Mouse (Mus musculus) CH12.LX (cell line): Measurements from ENCODE around the gene Msrb2. TPM values are rescaled to one million over a fixed set of nuclear protein-coding genes. Genes with fewer than 3 reads are reported as not detected.

Experiments used
- DNase-seq: peaks from one replicate; pipeline ENCODE4 v3.0.0-alpha.2; 2013; ENCODE audit errors: extremely low read depth
- H3K27ac ChIP-seq: 2 replicates; pipeline ENCODE4 v1.5.1; 2012; ENCODE audit warnings: low read depth, mild to moderate bottlenecking, control low read depth, moderate library complexity; ENCODE audit not compliant: insufficient read depth
- H3K27me3 ChIP-seq: replicated peaks from 2 replicates; pipeline ENCODE3; 2012; ENCODE audit warnings: inconsistent platforms
- H3K36me3 ChIP-seq, 2 experiments: replicated peaks in 1 of 2; 2 replicates each; pipeline versions ENCODE3 to v1.6.1; 2012; ENCODE audit warnings: inconsistent platforms in 1 of 2, low read length in 1 of 2, mild to moderate bottlenecking in 1 of 2, mixed read lengths in 1 of 2, moderate library complexity in 1 of 2; ENCODE audit not compliant: control insufficient read depth in 1 of 2, insufficient read depth in 1 of 2
- H3K4me1 ChIP-seq, 2 experiments: 2 replicates each; pipeline ENCODE4 v1.6.1; 2012; ENCODE audit warnings: inconsistent platforms in 1 of 2, moderate library complexity in 1 of 2; ENCODE audit not compliant: insufficient read depth in 2 of 2, control insufficient read depth in 1 of 2
- H3K4me2 ChIP-seq: 2 replicates; pipeline ENCODE4 v1.6.1; 2012; ENCODE audit warnings: low read depth, mild to moderate bottlenecking, control low read depth; ENCODE audit not compliant: poor library complexity, insufficient read depth, severe bottlenecking
- H3K4me3 ChIP-seq, 3 experiments: fragments of 150-350 bp in 1 of 3; sonication (generic) in 1 of 3; replicated peaks in 1 of 3; 2 replicates each; pipeline versions ENCODE3 to v1.5.1; 2011 to 2012; ENCODE audit warnings: low read depth in 2 of 3, low read length in 2 of 3, mild to moderate bottlenecking in 2 of 3, moderate library complexity in 2 of 3, control low read depth in 1 of 3, improper control_type of control experiment in 1 of 3, inconsistent platforms in 1 of 3, mixed read lengths in 1 of 3; ENCODE audit not compliant: poor library complexity in 1 of 3
- H3K79me2 ChIP-seq: replicated peaks from 2 replicates; pipeline ENCODE4 v1.6.1; 2012; ENCODE audit warnings: mild to moderate bottlenecking, moderate library complexity; ENCODE audit not compliant: control insufficient read depth, poor library complexity, insufficient read depth, severe bottlenecking; ENCODE audit errors: extremely low read depth
- H3K9ac ChIP-seq: 2 replicates; pipeline ENCODE4 v1.6.1; 2012; ENCODE audit warnings: low read depth, mild to moderate bottlenecking, control low read depth, moderate library complexity; ENCODE audit not compliant: insufficient read depth
- H3K9me3 ChIP-seq: replicated peaks from 2 replicates; pipeline ENCODE3; 2012; ENCODE audit warnings: low read length, inconsistent platforms, mixed read lengths
- CHD1 ChIP-seq: IDR thresholded peaks from 2 replicates; pipeline ENCODE4 v1.6.1; 2012; ENCODE audit warnings: low read depth, low read length, improper control_type of control experiment, inconsistent platforms
- CTCF ChIP-seq, 2 experiments: IDR thresholded peaks in 1 of 2; conservative IDR thresholded peaks in 1 of 2; 2 replicates each; pipeline ENCODE4 v1.5.1; 2011 to 2012; ENCODE audit warnings: low read depth in 2 of 2, low read length in 2 of 2, improper control_type of control experiment in 1 of 2, inconsistent platforms in 1 of 2, mild to moderate bottlenecking in 1 of 2, moderate library complexity in 1 of 2
- E2F4 ChIP-seq: IDR thresholded peaks from 2 replicates; pipeline ENCODE4 v1.6.1; 2011; ENCODE audit warnings: low read depth, low read length, improper control_type of control experiment; ENCODE audit not compliant: insufficient replicate concordance
- EP300 ChIP-seq: IDR thresholded peaks from 2 replicates; pipeline ENCODE4 v1.6.1; 2011; ENCODE audit warnings: low read length, improper control_type of control experiment
- GABPA ChIP-seq: IDR thresholded peaks from 2 replicates; pipeline ENCODE4 v1.6.1; 2012; ENCODE audit warnings: low read depth, low read length, improper control_type of control experiment, inconsistent platforms; ENCODE audit not compliant: insufficient replicate concordance
- HCFC1 ChIP-seq: IDR thresholded peaks from 2 replicates; pipeline ENCODE4 v1.6.1; 2012; ENCODE audit warnings: low read depth, mild to moderate bottlenecking, inconsistent platforms, low read length, improper control_type of control experiment
- IRF4 ChIP-seq: IDR thresholded peaks from 2 replicates; pipeline ENCODE4 v1.6.1; 2014; ENCODE audit warnings: low read depth, mild to moderate bottlenecking, inconsistent platforms, low read length, improper control_type of control experiment
- KAT2A ChIP-seq: IDR thresholded peaks from 2 replicates; pipeline ENCODE4 v1.6.1; 2012; ENCODE audit warnings: low read length, improper control_type of control experiment, inconsistent platforms; ENCODE audit not compliant: insufficient replicate concordance
- MAFK ChIP-seq: IDR thresholded peaks from 2 replicates; pipeline ENCODE4 v1.6.1; 2011; ENCODE audit warnings: low read length, improper control_type of control experiment; ENCODE audit not compliant: insufficient replicate concordance
- MAX ChIP-seq: IDR thresholded peaks from 2 replicates; pipeline ENCODE4 v1.6.1; 2011; ENCODE audit warnings: low read length, improper control_type of control experiment
- MAZ ChIP-seq: IDR thresholded peaks from 2 replicates; pipeline ENCODE4 v1.6.1; 2012; ENCODE audit warnings: low read depth, mild to moderate bottlenecking, inconsistent platforms, low read length, improper control_type of control experiment, moderate library complexity
- MEF2A ChIP-seq: IDR thresholded peaks from 2 replicates; pipeline ENCODE4 v1.6.1; 2014; ENCODE audit warnings: low read depth, mild to moderate bottlenecking, inconsistent platforms, low read length, improper control_type of control experiment, borderline replicate concordance
- MXI1 ChIP-seq: IDR thresholded peaks from 2 replicates; pipeline ENCODE4 v1.6.1; 2011; ENCODE audit warnings: mild to moderate bottlenecking, low read depth, low read length, improper control_type of control experiment
- MYC ChIP-seq: IDR thresholded peaks from 2 replicates; pipeline ENCODE4 v1.6.1; 2011; ENCODE audit warnings: low read depth, mild to moderate bottlenecking, improper control_type of control experiment, low read length
- NELFE ChIP-seq: IDR thresholded peaks from 2 replicates; pipeline ENCODE4 v1.6.1; 2011; ENCODE audit warnings: low read depth, low read length, improper control_type of control experiment
- PAX5 ChIP-seq: IDR thresholded peaks from 2 replicates; pipeline ENCODE4 v1.6.1; 2012; ENCODE audit warnings: low read length, inconsistent platforms, mixed read lengths
- POLR2A ChIP-seq: IDR thresholded peaks from 2 replicates; pipeline ENCODE4 v1.6.1; 2011; ENCODE audit warnings: low read depth, mild to moderate bottlenecking, improper control_type of control experiment, low read length
- POLR2AphosphoS2 ChIP-seq: IDR thresholded peaks from 2 replicates; pipeline ENCODE4 v1.6.1; 2011; ENCODE audit warnings: low read depth, low read length, improper control_type of control experiment
- RAD21 ChIP-seq: IDR thresholded peaks from 2 replicates; pipeline ENCODE4 v1.6.1; 2011; ENCODE audit warnings: low read depth, mild to moderate bottlenecking, low read length, improper control_type of control experiment, moderate library complexity
- SIN3A ChIP-seq: IDR thresholded peaks from 2 replicates; pipeline ENCODE4 v1.6.1; 2012; ENCODE audit warnings: low read length, improper control_type of control experiment, inconsistent platforms
- SMC3 ChIP-seq: IDR thresholded peaks from 2 replicates; pipeline ENCODE4 v1.6.1; 2011; ENCODE audit warnings: low read depth, low read length, improper control_type of control experiment
- TBP ChIP-seq: conservative IDR thresholded peaks from 2 replicates; pipeline ENCODE4 v1.6.1; 2011; ENCODE audit warnings: low read depth, low read length, improper control_type of control experiment
- TCF12 ChIP-seq: IDR thresholded peaks from 2 replicates; pipeline ENCODE4 v1.6.1; 2014; ENCODE audit warnings: low read depth, mild to moderate bottlenecking, inconsistent platforms, low read length, improper control_type of control experiment
- UBTF ChIP-seq: IDR thresholded peaks from 2 replicates; pipeline ENCODE4 v1.6.1; 2012; ENCODE audit warnings: low read depth, mild to moderate bottlenecking, inconsistent platforms, low read length, improper control_type of control experiment, moderate library complexity
- USF1 ChIP-seq: IDR thresholded peaks from 2 replicates; pipeline ENCODE4 v1.6.1; 2014; ENCODE audit warnings: low read depth, mild to moderate bottlenecking, inconsistent platforms, low read length, improper control_type of control experiment
- USF2 ChIP-seq: conservative IDR thresholded peaks from 2 replicates; pipeline ENCODE4 v1.6.1; 2011; ENCODE audit warnings: low read depth, low read length, improper control_type of control experiment
- ZC3H11A ChIP-seq: IDR thresholded peaks from 2 replicates; pipeline ENCODE4 v1.6.1; 2012; ENCODE audit warnings: low read depth, mild to moderate bottlenecking, inconsistent platforms, low read length, improper control_type of control experiment
- ZKSCAN1 ChIP-seq: IDR thresholded peaks from 2 replicates; pipeline ENCODE4 v1.6.1; 2012; ENCODE audit warnings: low read depth, inconsistent platforms, low read length, improper control_type of control experiment, borderline replicate concordance
- ZMIZ1 ChIP-seq: IDR thresholded peaks from 2 replicates; pipeline ENCODE4 v1.6.1; 2012; ENCODE audit warnings: low read depth, mild to moderate bottlenecking, inconsistent platforms, low read length, improper control_type of control experiment
- ZNF384 ChIP-seq: IDR thresholded peaks from 2 replicates; pipeline ENCODE4 v1.6.1; 2012; ENCODE audit warnings: low read depth, low read length, improper control_type of control experiment, inconsistent platforms
- dilution Hi-C: fragments of 300-500 bp; cut with MboI; formaldehyde crosslinking; loops from 2 replicates; pipeline ENCODE4 v1.14.3; 2020; ENCODE audit warnings: low sequenced_read_pairs; ENCODE audit not compliant: extremely low pct_unique_long_range_greater_than_20kb, extremely low pct_ligation_motif_present
- in situ Hi-C: fragments of 300-500 bp; cut with MboI; formaldehyde crosslinking; loops from 3 replicates; pipeline ENCODE4 v1.14.3; 2019; ENCODE audit warnings: low sequenced_read_pairs, low pct_ligation_motif_present, low pct_unique_long_range_greater_than_20kb, mixed read lengths
- polyA plus RNA-seq: library from polyadenylated mRNA; unstranded; fragments of >175 nt; gene quantifications from 2 replicates; pipeline ENCODE4 v1.2.1, GENCODE M21; 2012; ENCODE audit warnings: low read depth; ENCODE audit not compliant: insufficient read length
- total RNA-seq, 2 experiments: library from RNA; depleted of rRNA; stranded (reverse); fragments of 300-350 nt in 1 of 2; fragments of >200 nt in 1 of 2; gene quantifications; 2 replicates each; pipeline ENCODE4 v1.2.3; 2012 to 2014

The Msrb2 gene
- total and polyA plus RNA-seq, 3 experiments = 9.0 to 27.8 (median 21.6) TPM

- H3K4me2 ChIP-seq = no peak overlapping the region
- H3K9me3 ChIP-seq = no peaks in the 10 kb centered on the region
- TF ChIP-seq USF2 (no peak), UBTF (no peak), ZMIZ1 (no peak), POLR2A (no peak), USF1 (no peak), HCFC1 (no peak), POLR2AphosphoS2 (no peak), MAX (no peak), ZNF384 (no peak), CHD1 (no peak), ZC3H11A (no peak), MAFK (no peak), NELFE (no peak), KAT2A (no peak), RAD21 (no peak)
- DNase-seq = no peak
- H3K27me3 ChIP-seq = no peaks in the 10 kb centered on the region
- H3K4me1 ChIP-seq = peaks cover 5 to 54% of the 10 kb centered on the region in 2 experiments
- H3K79me2 ChIP-seq = no peaks in the 10 kb centered on the region
- peaks cover 0 to 45% of the 10 kb centered on the region in 2 experiments for H3K36me3 ChIP-seq
- H3K4me3 ChIP-seq = no peak overlapping the region
- H3K27ac ChIP-seq = no peak overlapping the region
- no peak overlapping the region for H3K9ac ChIP-seq
- in situ Hi-C loops (no loop called here), dilution Hi-C loops (no loop called here)
These were observed 19.3 kb downstream of the Msrb2 start for GRCm38 (mm10) chr2:19390411-19391143.

GRCm38 (mm10) chr2:19391649-19392048 is 20.4 kb downstream of the Msrb2 start:
- peaks cover 0 to 50% of the 10 kb centered on the region in 2 experiments for H3K36me3 ChIP-seq
- H3K9me3 ChIP-seq = no peaks in the 10 kb centered on the region
- no peak overlapping the region for H3K4me3 ChIP-seq
- in situ Hi-C loops (no loop called here), dilution Hi-C loops (no loop called here)
- no peak overlapping the region for H3K27ac ChIP-seq
- DNase-seq = no peak
- TF ChIP-seq SIN3A (no peak), E2F4 (no peak), CTCF (conservative IDR thresholded peaks at IDR 0.05 in 1 of 2, IDR thresholded peaks at IDR 0.05 in 1 of 2; ENCODE audit: low read depth in 2 of 2, low read length in 2 of 2) (no peak), GABPA (no peak), TCF12 (no peak), TBP (no peak), MYC (no peak), SMC3 (no peak), MEF2A (no peak), EP300 (no peak), POLR2AphosphoS2 (no peak), CHD1 (no peak), ZKSCAN1 (no peak), HCFC1 (no peak), MXI1 (no peak), MAZ (no peak), IRF4 (no peak), ZMIZ1 (no peak), MAFK (no peak), PAX5 (no peak)
- H3K79me2 ChIP-seq = no peaks in the 10 kb centered on the region
- no peak overlapping the region for H3K4me2 ChIP-seq
- H3K27me3 ChIP-seq = no peaks in the 10 kb centered on the region
- no peak overlapping the region for H3K9ac ChIP-seq
- peaks cover 2 to 43% of the 10 kb centered on the region in 2 experiments; a peak in 2 of 4 replicates for H3K4me1 ChIP-seq
